Mouse (Mus musculus): ENCODE data around the gene Plekhg1.

The Plekhg1 gene

GRCm38 (mm10) chr10:4006296-4007015 lies 266.3 kb downstream of the Plekhg1 start:
- no peak for DNase-seq (ENCODE audit: low spot score in 2 of 2)
